8 mouse cellular contexts compared by ENCODE assay signal in genomic region chr7:143122191-143122590, GRCm38 (mm10). TPM values are rescaled to one million over a fixed set of nuclear protein-coding genes. Genes with fewer than 3 reads are reported as not detected.
DNase-seq lines count a peak whose midpoint lies in the region; ATAC-seq and TF ChIP-seq lines count a peak whose summit lies in the region.
"Had no signal": no experiment of that assay in that cellular context is flagged by ENCODE, and none has a peak within 500 bp of the region (broad histone marks: within the 10 kb centered on the region; RNA-seq: fewer than 3 reads in every experiment).

No protein-coding gene starts in this region.

- no peak for TF ChIP-seq EP300 in liver, postnatal 0 days (IDR thresholded peaks at IDR 0.05; ENCODE audit: low read depth)

- no peaks in the 10 kb centered on the region for H3K36me3 ChIP-seq in heart, embryonic 15.5 days
- H3K36me3 ChIP-seq in liver, postnatal 0 days (replicated peaks; ENCODE audit: insufficient read depth, low read length): no peaks in the 10 kb centered on the region
- H3K36me3 ChIP-seq: neural tube, embryonic 13.5 days had no signal

- peaks cover 90% of the 10 kb centered on the region for H3K4me1 ChIP-seq in heart, embryonic 15.5 days (replicated peaks)
- H3K4me1 ChIP-seq in liver, postnatal 0 days (ENCODE audit: insufficient read depth): 0 out of 2 replicates have a peak, but pooled peaks cover 4% of the 10 kb centered on the region

- WGBS in heart, embryonic 15.5 days: 28% methylated on average over 5 of the region's 5 CpGs
- 57% methylated on average over 5 of the region's 5 CpGs for WGBS in liver, postnatal 0 days (ENCODE audit: insufficient replicate concordance)

- peak overlapping the region; percentile 96 for H3K27ac ChIP-seq in heart, embryonic 15.5 days
- no peak overlapping the region for H3K27ac ChIP-seq in liver, postnatal 0 days (ENCODE audit: low read depth)
- no peak overlapping the region for H3K27ac ChIP-seq in left cerebral cortex, adult 2 months
- H3K27ac ChIP-seq: neural tube, embryonic 13.5 days had no signal

- no peak overlapping the region for H3K4me3 ChIP-seq in heart, embryonic 15.5 days
- no peak overlapping the region for H3K4me3 ChIP-seq in liver, postnatal 0 days (ENCODE audit: low read depth, low read length)
- H3K4me3 ChIP-seq in left cerebral cortex, adult 2 months: no peak overlapping the region
- H3K4me3 ChIP-seq: neural tube, embryonic 13.5 days had no signal

- TF ChIP-seq CTCF in liver, postnatal 0 days (IDR thresholded peaks at IDR 0.05; ENCODE audit: low read depth): no peak
- TF ChIP-seq CTCF in left cerebral cortex, adult 2 months (IDR thresholded peaks at IDR 0.05): no peak

- H3K9ac ChIP-seq in heart, embryonic 15.5 days: peak overlapping the region; percentile 37; the same call in 1 of the 2 replicates
- no peak overlapping the region for H3K9ac ChIP-seq in liver, postnatal 0 days (replicated peaks)
- H3K9ac ChIP-seq: neural tube, embryonic 13.5 days had no signal

- peak; percentile 45 for DNase-seq in ES-CJ7 (ENCODE audit: low read depth, low spot score)
- DNase-seq in adrenal gland, adult 18-20 months (ENCODE audit: low spot score in 2 of 2): peak; percentile 41 to 51
- no peak for DNase-seq in liver, postnatal 0 days
- DNase-seq in right cerebral cortex, postnatal 36 days (ENCODE audit: low spot score in 2 of 2): no peak
- DNase-seq in left cerebral cortex, adult 2 months (ENCODE audit: extremely low spot score in 1 of 2, low spot score in 2 of 2): no peak

- no peaks in the 10 kb centered on the region for H3K9me3 ChIP-seq in heart, embryonic 15.5 days (replicated peaks)
- H3K9me3 ChIP-seq in liver, postnatal 0 days (ENCODE audit: low read length): no peaks in the 10 kb centered on the region
- H3K9me3 ChIP-seq: neural tube, embryonic 13.5 days had no signal

- intact Hi-C loops in left cerebral cortex, adult 2 months (cut with DNase I): no loop called here

- ATAC-seq in heart, embryonic 15.5 days (replicated peaks; ENCODE audit: insufficient number of reproducible peaks, insufficient read depth, low FRiP score, low read depth): peak; percentile 83
- ATAC-seq in liver, postnatal 0 days: peak; percentile 35; the same call in 1 of the 2 replicates
- ATAC-seq in CD4-positive, CD25-positive, alpha-beta regulatory T cell, adult 4 months: no peak

- 0 out of 2 replicates have a peak overlapping the region, but pooled peaks have one; percentile 7 for H3K4me2 ChIP-seq in heart, embryonic 15.5 days
- no peak overlapping the region for H3K4me2 ChIP-seq in liver, postnatal 0 days (ENCODE audit: low read depth, low read length)
- H3K4me2 ChIP-seq: neural tube, embryonic 13.5 days had no signal

- H3K27me3 ChIP-seq in heart, embryonic 15.5 days: no peaks in the 10 kb centered on the region
- H3K27me3 ChIP-seq in liver, postnatal 0 days (ENCODE audit: insufficient read depth, low read length): no peaks in the 10 kb centered on the region
- H3K27me3 ChIP-seq: neural tube, embryonic 13.5 days had no signal

RNA-seq across cellular contexts. Expression of gene Kcnq1, which starts 16.0 kb away (rescaled TPM):
- total RNA-seq in adrenal gland, adult 18-20 months (2021): 1 to 10 TPM; 3.2 to 6.0 TPM
- polyA plus RNA-seq in heart, embryonic 15.5 days (2015; fragmentation: Nextera tagmentation; extraction: Ambion mirVana): 25.8 and 27.5 TPM in 2 replicates
- 0.37 and 0.63 TPM in 2 replicates for polyA plus RNA-seq in liver, postnatal 0 days (2015; fragmentation: Nextera tagmentation; extraction: Ambion mirVana)
- polyA plus RNA-seq in CD4-positive, CD25-positive, alpha-beta regulatory T cell, adult 4 months (2017; shearing (Covaris generic)): not detected
- 1 to 10 TPM in 1 of 2 experiments, under 1 TPM in 1; 0.61 to 1.2 TPM for total RNA-seq in left cerebral cortex, adult 2 months (2021)

RNA-seq across cellular contexts. Expression of gene Trpm5, which starts 27.7 kb away (rescaled TPM):
- under 1 TPM; 0.30 to 0.38 TPM for total RNA-seq in adrenal gland, adult 18-20 months (2021)
- polyA plus RNA-seq in heart, embryonic 15.5 days (2015; fragmentation: Nextera tagmentation; extraction: Ambion mirVana): 3.8 and 4.7 TPM in 2 replicates
- polyA plus RNA-seq in liver, postnatal 0 days (2015; fragmentation: Nextera tagmentation; extraction: Ambion mirVana): 0.13 and 0.42 TPM in 2 replicates
- not detected for polyA plus RNA-seq in CD4-positive, CD25-positive, alpha-beta regulatory T cell, adult 4 months (2017; shearing (Covaris generic))
- not detected for total RNA-seq in left cerebral cortex, adult 2 months (2021)

RNA-seq across cellular contexts. Expression of gene Tssc4, which starts 53.1 kb away (rescaled TPM):
- 10 to 100 TPM; 24.0 to 26.3 TPM for total RNA-seq in adrenal gland, adult 18-20 months (2021)
- 45.7 and 66.2 TPM in 2 replicates for polyA plus RNA-seq in heart, embryonic 15.5 days (2015; fragmentation: Nextera tagmentation; extraction: Ambion mirVana)
- polyA plus RNA-seq in liver, postnatal 0 days (2015; fragmentation: Nextera tagmentation; extraction: Ambion mirVana): 24.1 and 25.2 TPM in 2 replicates
- polyA plus RNA-seq in CD4-positive, CD25-positive, alpha-beta regulatory T cell, adult 4 months (2017; shearing (Covaris generic)): 10 to 100 TPM; 34.8 to 52.8 TPM
- total RNA-seq in left cerebral cortex, adult 2 months (2021): 10 to 100 TPM; 38.0 to 41.5 TPM

Comparison
In these comparisons a context has a peak if more than half of its experiments do, and no peak if none do; other contexts are left out.
1. DNase-seq: peak in ES-CJ7 (single experiment) and adrenal gland, adult 18-20 months (2 of 2); none in liver, postnatal 0 days (single experiment), right cerebral cortex, postnatal 36 days (0 of 2) and left cerebral cortex, adult 2 months (0 of 2).
2. RNA of gene Kcnq1, which starts 16.0 kb away (polyA plus RNA-seq): 25.8 to 27.5 TPM in heart, embryonic 15.5 days; 0.37 to 0.63 TPM in liver, postnatal 0 days and not detected in CD4-positive, CD25-positive, alpha-beta regulatory T cell, adult 4 months; every median in the first group is over 10 times any median in the second.